Mouse (Mus musculus): ENCODE measurements around the gene Plrg1. TPM values are rescaled to one million over a fixed set of nuclear protein-coding genes. Genes with fewer than 3 reads are reported as not detected.

The Plrg1 gene
- polyA plus RNA-seq, 1 experiment from 2014 or later: 118 TPM

DNA sequence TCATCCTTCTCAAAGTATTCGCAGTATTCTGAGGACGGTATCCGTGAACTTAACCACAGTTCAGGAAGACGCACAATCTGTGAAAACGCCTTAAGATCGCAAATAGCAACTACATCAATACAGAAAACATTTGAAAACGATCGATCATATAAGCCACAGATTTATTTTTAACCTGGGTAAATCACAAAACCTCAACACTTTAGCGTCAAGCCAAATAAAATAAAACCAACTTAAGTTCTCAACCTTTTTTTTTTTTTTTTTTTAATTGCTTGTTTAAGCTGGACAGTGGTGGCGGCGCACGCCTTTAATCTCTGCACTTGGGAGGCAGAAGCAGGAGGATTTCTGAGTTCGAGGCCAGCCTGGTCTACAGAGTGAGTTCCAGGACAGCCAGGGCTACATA is 563 bp upstream of the Plrg1 start:
- Histone ChIP-seq H3K9ac (no peak overlapping the region), H3K9me3 (no peaks in the 10 kb centered on the region), H3K4me2 (peak overlapping the region; percentile 39), H3K27ac (no peak overlapping the region), H3K36me3 (replicated peaks) (peaks cover 19% of the 10 kb centered on the region), H3K4me1 (peaks cover 11% of the 10 kb centered on the region), H3K4me3 (replicated peaks) (peak overlapping the region; percentile 81), H3K27me3 (no peaks in the 10 kb centered on the region)
- 43% methylated on average over 13 of the region's 13 CpGs for WGBS
- no peak for ATAC-seq (ENCODE audit: low FRiP score)

DNA sequence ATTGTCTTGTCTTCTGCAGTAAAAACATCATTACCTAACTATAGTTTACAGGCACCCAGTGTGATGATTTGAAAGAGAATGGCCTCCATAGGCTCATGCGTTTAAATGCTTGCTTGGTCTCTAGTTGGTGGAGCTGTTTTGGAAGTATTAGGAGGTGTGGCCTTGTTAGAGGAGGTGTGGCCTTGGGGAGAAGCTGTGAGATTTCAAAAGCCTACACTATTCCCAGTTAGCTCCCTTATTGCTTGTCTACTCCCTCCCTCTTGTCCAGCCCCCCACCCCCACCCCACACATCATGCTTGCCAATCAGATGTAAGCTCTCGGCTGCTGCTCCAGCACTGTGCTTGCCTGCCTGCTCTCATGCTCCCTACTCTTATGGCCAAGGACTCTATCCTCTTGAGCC is 1.7 kb downstream of the Plrg1 start:
- Histone ChIP-seq H3K36me3 (replicated peaks) (peaks cover 42% of the 10 kb centered on the region), H3K4me3 (replicated peaks) (no peak overlapping the region), H3K4me1 (peaks cover 11% of the 10 kb centered on the region), H3K9me3 (no peaks in the 10 kb centered on the region), H3K9ac (no peak overlapping the region), H3K27me3 (no peaks in the 10 kb centered on the region), H3K27ac (no peak overlapping the region), H3K4me2 (no peak overlapping the region)
- 86% methylated on average over 2 of the region's 2 CpGs for WGBS
- ATAC-seq (ENCODE audit: low FRiP score): no peak

DNA sequence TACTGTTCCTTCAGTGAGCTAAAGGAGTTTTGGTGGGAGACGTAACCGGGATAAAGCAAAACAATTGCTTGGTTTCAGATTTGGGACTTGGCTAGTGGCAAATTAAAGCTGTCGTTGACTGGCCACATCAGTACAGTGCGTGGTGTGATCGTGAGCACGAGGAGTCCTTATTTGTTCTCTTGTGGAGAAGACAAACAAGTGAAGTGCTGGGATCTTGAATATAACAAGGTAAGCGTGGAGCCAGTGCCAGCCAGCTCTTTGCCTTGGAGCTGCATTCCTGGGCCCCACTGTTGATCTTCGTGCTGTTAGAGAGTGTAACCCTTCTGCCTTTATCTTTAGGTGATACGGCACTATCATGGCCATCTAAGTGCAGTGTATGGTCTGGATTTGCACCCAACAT is 12.6 kb downstream of the Plrg1 start:
- WGBS: 96% methylated on average over 9 of the region's 9 CpGs
- Histone ChIP-seq H3K9ac (no peak overlapping the region), H3K4me1 (no peaks in the 10 kb centered on the region), H3K9me3 (no peaks in the 10 kb centered on the region), H3K27ac (no peak overlapping the region), H3K4me3 (replicated peaks) (no peak overlapping the region), H3K27me3 (no peaks in the 10 kb centered on the region), H3K36me3 (replicated peaks) (peaks cover 82% of the 10 kb centered on the region), H3K4me2 (no peak overlapping the region)
- ATAC-seq (ENCODE audit: low FRiP score): no peak

DNA sequence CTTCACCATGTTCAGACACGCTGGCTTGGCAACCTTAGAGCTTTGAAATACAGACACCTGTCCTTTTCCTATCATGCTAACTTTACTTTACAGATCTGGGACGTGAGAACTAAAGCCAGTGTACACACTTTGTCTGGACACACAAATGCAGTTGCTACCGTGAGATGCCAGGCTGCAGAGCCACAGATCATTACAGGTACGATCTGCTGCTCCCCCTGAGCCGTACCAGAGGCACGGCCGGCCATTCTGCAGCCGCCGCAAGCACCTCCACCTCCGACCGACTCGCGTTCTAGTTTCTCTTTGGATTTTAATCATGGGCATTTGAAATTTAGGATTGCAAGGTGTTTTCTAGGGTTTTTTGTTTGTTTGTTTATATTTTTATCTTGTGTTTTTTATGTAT is 13.5 kb downstream of the Plrg1 start:
- Histone ChIP-seq H3K4me2 (no peak overlapping the region), H3K27ac (no peak overlapping the region), H3K36me3 (replicated peaks) (peaks cover 86% of the 10 kb centered on the region), H3K9me3 (no peaks in the 10 kb centered on the region), H3K9ac (no peak overlapping the region), H3K27me3 (no peaks in the 10 kb centered on the region), H3K4me1 (no peaks in the 10 kb centered on the region), H3K4me3 (replicated peaks) (no peak overlapping the region)
- no peak for ATAC-seq (ENCODE audit: low FRiP score)
- 98% methylated on average over 13 of the region's 13 CpGs for WGBS

DNA sequence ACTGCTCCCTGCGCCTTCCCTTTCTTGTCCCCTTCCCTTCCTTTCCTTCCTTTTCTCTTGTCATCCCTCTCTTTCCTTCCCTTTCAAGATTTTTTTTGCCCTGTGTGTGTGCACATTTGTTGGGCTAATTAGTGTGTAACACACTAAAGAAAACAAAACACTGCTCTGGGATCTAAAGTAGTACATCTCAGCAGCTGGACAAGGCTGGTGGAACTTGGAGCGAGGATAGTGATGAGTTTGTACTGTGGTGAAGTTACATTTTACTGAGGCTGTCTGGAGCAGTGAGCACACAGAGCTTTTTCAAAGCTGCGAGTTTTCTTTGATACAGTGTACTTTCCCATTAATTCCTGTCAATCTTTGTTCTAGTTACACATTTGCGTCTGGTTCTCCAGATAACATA is 14.9 kb downstream of the Plrg1 start:
- no peak overlapping the region for H3K9ac ChIP-seq
- H3K27me3 ChIP-seq: no peaks in the 10 kb centered on the region
- H3K36me3 ChIP-seq (replicated peaks): peaks cover 81% of the 10 kb centered on the region
- H3K27ac ChIP-seq: no peak overlapping the region
- H3K4me2 ChIP-seq: no peak overlapping the region
- no peaks in the 10 kb centered on the region for H3K9me3 ChIP-seq
- no peak for ATAC-seq (ENCODE audit: low FRiP score)
- no peak overlapping the region for H3K4me3 ChIP-seq (replicated peaks)
- 90% methylated on average over 4 of the region's 4 CpGs for WGBS
- no peaks in the 10 kb centered on the region for H3K4me1 ChIP-seq

DNA sequence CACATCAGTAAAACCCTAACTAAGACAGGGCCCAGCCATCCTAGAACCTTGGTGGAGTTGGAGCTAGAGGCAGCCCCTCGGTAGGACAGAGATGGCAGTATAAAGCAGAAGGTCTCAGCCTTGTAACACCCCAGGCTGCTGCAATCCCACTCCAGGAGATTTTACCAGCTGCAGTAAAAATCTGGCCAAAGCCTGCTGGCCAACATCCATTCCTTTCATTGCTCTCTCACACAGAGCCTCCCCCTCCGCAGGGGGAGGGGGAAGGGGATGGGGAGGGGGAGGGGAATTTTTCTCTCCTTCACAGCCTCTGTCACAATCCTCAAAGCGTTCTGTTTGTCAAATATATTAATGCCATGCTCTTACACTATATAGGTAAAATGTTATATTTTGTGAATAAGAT is 21.2 kb downstream of the Plrg1 start:
- 32% methylated on average over 3 of the region's 3 CpGs for WGBS
- Histone ChIP-seq H3K27ac (no peak overlapping the region), H3K36me3 (replicated peaks) (peaks cover 24% of the 10 kb centered on the region), H3K9me3 (no peaks in the 10 kb centered on the region), H3K4me3 (replicated peaks) (no peak overlapping the region), H3K9ac (no peak overlapping the region), H3K27me3 (0 out of 2 replicates have a peak, but pooled peaks cover 4% of the 10 kb centered on the region), H3K4me2 (no peak overlapping the region), H3K4me1 (peaks cover 12% of the 10 kb centered on the region)
- no peak for ATAC-seq (ENCODE audit: low FRiP score)

DNA sequence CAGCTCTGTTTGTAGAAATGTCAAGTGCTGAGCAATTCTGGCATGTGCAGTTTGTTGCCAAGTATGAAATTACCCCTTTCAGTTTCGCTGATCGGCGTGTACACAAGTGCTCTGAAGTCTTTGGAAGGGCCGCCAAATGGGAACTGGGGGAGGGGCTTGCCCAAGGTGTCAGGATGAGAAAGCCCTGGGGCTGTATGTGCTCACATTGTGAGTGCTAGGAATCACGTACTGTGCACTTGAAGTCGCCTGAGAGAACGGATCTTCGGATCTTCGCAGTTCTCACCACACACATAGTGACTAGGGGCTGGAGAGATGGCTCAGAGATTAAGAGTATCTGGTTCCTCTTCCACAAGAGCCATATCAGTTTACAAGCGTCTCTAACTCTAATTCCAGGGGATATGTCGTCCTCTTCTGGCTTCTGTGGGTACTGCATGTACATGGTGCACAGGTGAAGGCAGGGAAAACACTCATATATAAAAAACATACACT is 25.3 kb downstream of the Plrg1 start:
- H3K36me3 ChIP-seq (replicated peaks): no peaks in the 10 kb centered on the region
- H3K27me3 ChIP-seq: 0 out of 2 replicates have a peak, but pooled peaks cover 4% of the 10 kb centered on the region
- H3K4me2 ChIP-seq: peak overlapping the region; percentile 48
- no peak overlapping the region for H3K9ac ChIP-seq
- H3K9me3 ChIP-seq: no peaks in the 10 kb centered on the region
- peaks cover 12% of the 10 kb centered on the region for H3K4me1 ChIP-seq
- H3K4me3 ChIP-seq (replicated peaks): peak overlapping the region; percentile 21
- WGBS: 8% methylated on average over 11 of the region's 11 CpGs
- no peak overlapping the region for H3K27ac ChIP-seq
- peak; percentile 64; the same call in 1 of the 2 replicates for ATAC-seq (ENCODE audit: low FRiP score)

DNA sequence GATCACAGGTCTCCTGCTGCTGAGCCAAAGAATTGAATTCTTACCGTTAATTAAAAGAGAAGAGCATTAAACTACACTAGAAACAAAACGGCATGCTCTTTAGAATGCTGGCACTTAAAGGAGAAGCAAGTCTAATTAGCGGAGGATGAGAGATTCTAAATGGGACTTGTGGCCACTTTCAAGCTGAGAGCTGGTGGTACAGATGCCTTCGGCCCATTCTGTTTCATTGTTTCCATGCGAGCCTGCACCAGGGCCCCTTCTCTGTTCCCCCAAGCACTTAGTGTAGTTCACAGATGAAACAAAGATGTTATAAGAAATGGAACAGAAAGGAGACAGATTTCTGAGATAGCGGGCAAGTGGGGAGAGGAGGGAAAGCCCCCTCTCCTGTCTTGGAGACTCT is 42.3 kb downstream of the Plrg1 start:
- H3K9me3 ChIP-seq: no peaks in the 10 kb centered on the region
- WGBS: 11% methylated on average over 6 of the region's 6 CpGs
- no peak overlapping the region for H3K9ac ChIP-seq
- ATAC-seq (ENCODE audit: low FRiP score): peak; percentile 59; the same call in 1 of the 2 replicates
- peak overlapping the region; percentile 50 for H3K4me2 ChIP-seq
- H3K4me1 ChIP-seq: peaks cover 28% of the 10 kb centered on the region
- H3K27me3 ChIP-seq: peaks cover 53% of the 10 kb centered on the region
- no peak overlapping the region for H3K4me3 ChIP-seq (replicated peaks)
- no peaks in the 10 kb centered on the region for H3K36me3 ChIP-seq (replicated peaks)
- 0 out of 2 replicates have a peak overlapping the region, but pooled peaks have one; percentile 36 for H3K27ac ChIP-seq

DNA sequence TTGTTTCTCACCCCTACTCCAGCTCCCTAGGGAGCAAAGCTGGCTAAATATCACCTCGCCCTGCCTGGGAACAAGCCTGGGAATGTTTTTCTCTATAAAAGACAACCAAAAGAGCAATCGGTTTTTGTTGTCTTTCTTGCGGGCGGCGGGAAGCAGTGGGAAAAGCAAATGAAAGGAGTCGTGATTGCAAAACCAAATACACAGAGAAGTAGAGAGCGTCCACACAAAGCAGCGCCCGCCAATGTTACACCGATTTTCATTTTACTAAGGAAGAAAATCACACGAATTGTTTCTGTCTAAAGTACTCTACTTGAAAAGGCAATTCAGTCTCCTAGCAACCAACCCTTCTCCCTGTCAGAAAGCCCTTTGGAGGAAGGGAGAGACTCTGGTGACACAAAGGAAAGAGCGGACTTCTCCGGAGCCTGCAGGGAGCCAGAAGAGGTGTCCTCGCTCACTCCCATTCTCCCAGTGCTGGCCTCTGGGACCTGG is 43.3 kb downstream of the Plrg1 start:
- peak overlapping the region; percentile 48; the same call in 1 of the 2 replicates for H3K27ac ChIP-seq
- H3K27me3 ChIP-seq: peaks cover 62% of the 10 kb centered on the region
- WGBS: under 1% methylated on average over 14 of the region's 14 CpGs
- H3K36me3 ChIP-seq (replicated peaks): no peaks in the 10 kb centered on the region
- peak; percentile 81 for ATAC-seq (ENCODE audit: low FRiP score)
- H3K9ac ChIP-seq: peak overlapping the region; percentile 18; the same call in 1 of the 2 replicates
- H3K4me2 ChIP-seq: peak overlapping the region; percentile 50
- no peaks in the 10 kb centered on the region for H3K9me3 ChIP-seq
- H3K4me1 ChIP-seq: peaks cover 28% of the 10 kb centered on the region
- H3K4me3 ChIP-seq (replicated peaks): peak overlapping the region; percentile 28

DNA sequence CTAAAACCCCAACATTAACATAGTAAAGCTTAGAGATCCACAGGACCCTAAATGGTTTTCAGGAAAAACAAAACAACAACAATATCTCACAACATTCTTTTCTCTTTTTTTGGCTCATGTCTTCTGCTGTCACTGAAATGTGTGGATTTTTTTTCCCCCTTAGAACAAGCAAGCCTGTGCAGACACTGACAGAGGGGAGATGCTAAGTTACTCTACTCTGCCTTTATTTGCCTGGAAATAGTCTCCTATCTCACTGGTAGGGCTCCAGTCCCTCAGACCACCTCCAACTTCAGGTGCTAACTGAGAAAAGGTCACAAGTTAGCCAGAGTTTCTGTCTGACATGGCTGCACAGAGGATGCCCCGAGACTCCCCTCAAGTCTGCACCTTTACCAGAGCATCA is 43.8 kb downstream of the Plrg1 start:
- ATAC-seq (ENCODE audit: low FRiP score): peak; percentile 19; the same call in 1 of the 2 replicates
- Histone ChIP-seq H3K4me1 (peaks cover 28% of the 10 kb centered on the region), H3K9ac (0 out of 2 replicates have a peak overlapping the region, but pooled peaks have one; percentile 18), H3K9me3 (no peaks in the 10 kb centered on the region), H3K4me2 (peak overlapping the region; percentile 50), H3K27ac (peak overlapping the region; percentile 48; the same call in 1 of the 2 replicates), H3K27me3 (peaks cover 64% of the 10 kb centered on the region), H3K36me3 (replicated peaks) (no peaks in the 10 kb centered on the region), H3K4me3 (replicated peaks) (no peak overlapping the region)
- WGBS: 85% methylated on average over 1 of the region's 1 CpGs

DNA sequence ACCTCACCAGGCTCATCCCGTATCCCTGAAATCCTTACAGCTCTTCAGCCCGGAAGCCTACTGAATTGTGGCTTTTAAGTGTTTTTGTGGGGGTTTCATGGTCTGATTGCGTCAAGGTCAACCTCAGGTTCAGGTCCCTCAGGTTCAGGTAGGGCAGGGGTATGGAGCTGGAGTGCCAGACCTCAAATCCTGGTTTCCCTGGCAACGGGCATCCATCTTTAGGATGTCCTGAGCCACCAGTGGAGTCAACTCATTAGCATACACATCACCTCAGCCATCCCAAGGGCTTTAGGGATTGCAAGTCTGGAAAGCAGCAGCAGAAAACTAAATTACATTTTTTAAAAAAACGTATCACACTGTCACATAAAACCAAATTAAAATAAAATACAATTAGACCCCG is 44.3 kb downstream of the Plrg1 start:
- Histone ChIP-seq H3K27ac (0 out of 2 replicates have a peak overlapping the region, but pooled peaks have one; percentile 48), H3K9me3 (no peaks in the 10 kb centered on the region), H3K9ac (no peak overlapping the region), H3K27me3 (peaks cover 66% of the 10 kb centered on the region), H3K4me3 (replicated peaks) (no peak overlapping the region), H3K4me1 (peaks cover 28% of the 10 kb centered on the region), H3K36me3 (replicated peaks) (no peaks in the 10 kb centered on the region), H3K4me2 (no peak overlapping the region)
- ATAC-seq (ENCODE audit: low FRiP score): no peak; the same call in 1 of the 2 replicates
- WGBS: 60% methylated on average over 6 of the region's 6 CpGs

DNA sequence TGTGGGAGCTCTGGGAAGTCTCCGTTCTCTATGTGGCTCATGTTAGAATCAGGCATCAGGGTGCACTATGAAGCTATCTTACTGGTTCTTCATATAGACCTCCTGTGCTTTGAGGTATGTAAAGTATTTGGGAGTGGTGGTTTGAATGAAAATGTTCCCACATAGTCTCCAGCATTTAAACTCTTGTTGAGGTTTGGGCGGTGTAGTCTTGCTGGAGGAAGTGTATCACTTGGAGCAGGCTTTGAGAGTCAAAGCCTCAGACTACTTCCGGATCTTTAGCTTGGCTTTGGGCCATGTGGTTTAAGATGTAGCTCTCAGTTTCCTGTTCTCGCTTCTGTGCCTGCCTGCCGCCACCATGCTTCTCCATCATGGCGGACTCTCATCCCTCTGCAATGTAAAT is 47.0 kb downstream of the Plrg1 start:
- Histone ChIP-seq H3K4me3 (replicated peaks) (no peak overlapping the region), H3K27ac (no peak overlapping the region), H3K9me3 (no peaks in the 10 kb centered on the region), H3K4me2 (no peak overlapping the region), H3K9ac (no peak overlapping the region), H3K36me3 (replicated peaks) (no peaks in the 10 kb centered on the region), H3K27me3 (peaks cover 56% of the 10 kb centered on the region), H3K4me1 (peaks cover 26% of the 10 kb centered on the region)
- ATAC-seq (ENCODE audit: low FRiP score): no peak
- 96% methylated on average over 6 of the region's 6 CpGs for WGBS

DNA sequence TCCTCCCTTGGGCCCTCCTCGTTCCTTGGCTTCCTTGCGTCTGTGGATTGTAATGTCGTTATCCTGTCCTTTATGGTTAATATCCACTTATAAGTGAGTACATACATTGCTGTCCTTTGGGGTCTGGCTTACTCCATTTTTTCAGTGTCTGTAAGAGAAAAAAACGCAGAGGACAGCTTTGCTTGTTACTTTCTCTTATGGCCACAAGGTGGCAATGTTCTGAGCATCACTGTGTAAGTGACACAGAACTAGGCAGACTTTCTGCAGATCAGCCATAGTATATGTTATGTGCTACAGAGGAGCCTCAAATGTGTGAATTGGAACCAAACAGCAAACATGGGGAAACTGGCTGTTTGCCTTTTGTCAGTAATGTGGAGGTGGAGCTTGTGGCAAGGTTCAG is 54.8 kb downstream of the Plrg1 start:
- H3K27ac ChIP-seq: no peak overlapping the region
- no peak overlapping the region for H3K9ac ChIP-seq
- H3K4me3 ChIP-seq (replicated peaks): no peak overlapping the region
- WGBS: 28% methylated on average over 4 of the region's 4 CpGs
- H3K27me3 ChIP-seq: peaks cover 61% of the 10 kb centered on the region
- ATAC-seq (ENCODE audit: low FRiP score): peak; percentile 68; the same call in 1 of the 2 replicates
- no peaks in the 10 kb centered on the region for H3K9me3 ChIP-seq
- H3K36me3 ChIP-seq (replicated peaks): no peaks in the 10 kb centered on the region
- no peak overlapping the region for H3K4me2 ChIP-seq
- H3K4me1 ChIP-seq: peaks cover 7% of the 10 kb centered on the region
